Mouse (Mus musculus) telencephalon, adult 2 months (tissue): ENCODE results near the gene Szrd1.

Source experiments
- DNase-seq: peaks from one replicate; pipeline ENCODE4 v3.0.0-alpha.2; 2011; ENCODE audit warnings: low read depth, low spot score

The Szrd1 gene

GRCm38 (mm10) chr4:141114521-141114981 is 25.0 kb downstream of the Szrd1 start:
- peak; percentile 29 for DNase-seq

DNA sequence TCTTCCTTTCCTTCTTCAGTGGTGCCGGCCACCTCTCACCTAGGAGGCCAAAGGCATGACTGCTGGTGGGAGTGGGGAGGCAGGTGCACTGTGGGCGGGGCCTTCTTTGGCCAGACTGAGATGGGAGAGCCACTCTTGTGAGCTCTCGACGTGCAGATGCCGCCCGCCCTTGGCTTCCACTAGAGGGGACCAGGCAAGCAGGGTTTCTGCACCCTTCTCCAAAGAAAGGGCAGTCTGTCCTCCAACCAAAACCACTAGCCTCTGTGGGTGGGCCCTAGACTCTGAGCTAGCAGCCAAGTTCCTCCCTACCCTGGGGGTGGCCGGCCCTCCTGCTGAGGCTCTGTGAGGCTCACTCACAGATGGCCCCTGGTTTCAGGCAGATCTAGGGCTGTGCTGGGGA is 25.7 kb downstream of the Szrd1 start:
- DNase-seq: no peak

GRCm38 (mm10) chr4:141108196-141108732 is 31.3 kb downstream of the Szrd1 start:
- DNase-seq: no peak

DNA sequence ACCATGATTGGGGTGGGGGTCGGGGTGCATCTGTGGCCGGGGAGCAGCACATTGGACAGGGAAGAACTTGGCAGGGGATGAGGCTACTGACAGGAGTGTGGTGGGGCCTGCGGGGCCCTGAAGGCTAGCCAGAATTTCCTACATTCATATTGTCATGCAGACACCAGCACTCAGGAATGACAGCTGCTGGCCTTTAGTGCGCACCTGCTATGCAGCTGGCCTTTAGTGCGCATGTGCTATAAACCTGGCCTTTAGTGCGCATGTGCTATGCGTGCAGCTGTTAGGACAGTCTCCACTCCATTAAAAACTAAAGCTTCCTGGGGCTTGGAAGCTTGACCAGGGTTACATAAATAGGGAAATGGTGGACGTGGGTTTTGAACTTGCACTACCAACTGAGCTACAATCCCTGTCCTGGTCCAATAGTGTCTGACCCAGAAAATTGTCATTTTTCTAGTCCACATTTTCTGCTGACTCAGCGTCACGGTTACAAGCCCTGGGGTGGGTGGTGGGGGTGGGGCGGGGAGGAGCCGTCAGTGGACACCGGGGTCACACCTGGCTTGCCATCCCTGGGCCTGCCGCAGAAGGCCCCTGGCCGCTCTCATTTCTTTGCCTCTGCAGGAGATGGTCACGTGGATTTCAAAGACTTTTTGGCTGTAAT is 32.9 kb downstream of the Szrd1 start:
- no peak for DNase-seq

DNA sequence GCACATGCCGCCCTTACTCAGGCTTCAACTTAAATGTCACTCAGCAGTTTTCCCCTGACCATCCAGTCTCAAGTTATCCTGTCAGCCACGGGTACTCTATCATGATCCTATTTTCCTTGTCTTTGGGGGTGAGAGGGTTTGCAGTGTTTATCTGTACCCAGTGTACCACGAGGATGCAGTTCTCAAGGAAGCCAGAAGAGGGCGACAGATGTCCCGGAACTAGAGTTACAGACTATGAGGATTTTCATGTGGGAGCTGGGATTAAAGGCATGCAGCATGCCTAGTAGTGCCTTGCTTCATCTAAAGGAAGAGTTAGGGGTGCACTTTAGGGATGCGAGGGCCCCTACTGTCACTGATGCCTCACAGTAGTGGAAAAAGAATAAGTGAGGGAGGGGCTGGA is 37.7 kb downstream of the Szrd1 start:
- DNase-seq: no peak

DNA sequence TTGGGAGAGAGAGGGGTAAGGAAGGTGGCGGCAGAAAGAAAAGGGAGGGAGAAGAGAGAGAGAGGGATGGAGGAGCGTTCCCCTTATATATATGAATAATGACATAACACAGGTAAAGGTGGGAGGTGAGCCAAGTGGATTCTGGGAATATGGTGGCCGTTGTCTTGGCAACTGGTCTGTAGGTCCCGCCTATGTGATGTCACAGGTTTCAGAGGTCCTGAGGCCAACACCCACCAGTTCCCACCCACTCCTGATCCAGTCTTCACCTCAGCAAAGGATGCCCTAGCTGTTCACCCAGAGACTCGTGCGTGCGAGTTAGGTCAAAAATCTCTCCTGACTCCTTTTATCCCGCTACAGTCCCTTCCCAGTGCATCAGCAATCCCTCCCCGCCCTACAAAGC is 38.3 kb downstream of the Szrd1 start:
- no peak for DNase-seq

DNA sequence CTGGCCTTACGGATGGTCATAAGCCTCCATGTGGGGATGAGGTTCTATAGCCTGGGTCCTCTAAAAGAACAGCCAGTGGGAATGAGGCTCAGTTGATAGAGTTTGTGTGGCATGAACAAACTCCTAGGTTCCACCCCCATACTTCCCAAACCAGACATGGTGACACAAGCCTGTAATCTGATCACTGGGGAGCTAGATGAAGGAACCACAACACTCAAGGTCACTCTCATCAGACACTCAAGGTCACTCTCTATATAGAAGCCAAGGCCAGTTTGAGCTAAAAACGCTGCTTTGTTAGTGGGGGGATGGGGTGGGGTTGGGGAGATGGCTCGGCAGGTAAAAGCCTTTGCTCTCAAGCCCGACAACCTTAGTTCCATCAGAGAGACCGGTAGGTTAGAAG is 39.6 kb downstream of the Szrd1 start:
- no peak for DNase-seq

GRCm38 (mm10) chr4:141098935-141099334 is 40.6 kb downstream of the Szrd1 start:
- no peak for DNase-seq

DNA sequence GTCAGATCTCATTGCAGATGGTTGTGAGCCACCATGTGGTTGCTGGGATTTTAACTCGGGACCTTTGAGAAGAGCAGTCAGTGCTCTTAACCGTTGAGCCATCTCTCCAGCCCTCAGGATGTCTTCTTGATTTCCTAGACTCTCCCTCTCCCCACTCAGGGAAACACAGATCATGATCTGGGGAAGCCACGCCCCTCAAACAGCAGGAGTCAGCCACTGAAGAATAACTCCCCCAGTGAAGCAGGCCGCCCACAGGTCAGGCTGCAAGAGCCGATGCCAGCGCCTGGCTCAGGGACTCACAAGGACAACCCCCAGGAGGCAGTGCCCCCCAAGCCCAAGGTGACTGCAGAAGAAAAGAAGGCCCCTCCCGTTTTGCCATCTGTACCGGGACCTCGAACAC is 42.9 kb downstream of the Szrd1 start:
- no peak for DNase-seq

DNA sequence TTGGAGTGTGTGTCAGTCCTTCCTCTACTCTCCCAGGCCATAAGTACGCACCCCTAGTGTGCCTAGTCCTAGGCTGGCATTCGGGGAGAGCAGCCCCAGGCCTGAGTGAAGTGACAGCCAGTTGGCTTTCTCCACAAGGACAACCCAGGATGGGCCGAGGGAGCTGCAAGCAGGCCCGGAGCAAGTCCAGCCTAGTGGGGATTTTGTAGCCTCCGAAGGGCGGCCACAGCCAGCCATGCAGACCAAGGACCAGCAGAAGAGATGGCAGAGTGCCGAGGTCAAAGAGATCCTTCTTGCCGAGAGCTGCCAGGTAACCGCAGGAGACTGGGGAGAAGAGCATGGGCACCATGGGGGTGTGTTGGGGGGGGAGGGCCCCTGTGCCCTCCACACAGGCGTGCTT is 44.6 kb downstream of the Szrd1 start:
- no peak for DNase-seq

DNA sequence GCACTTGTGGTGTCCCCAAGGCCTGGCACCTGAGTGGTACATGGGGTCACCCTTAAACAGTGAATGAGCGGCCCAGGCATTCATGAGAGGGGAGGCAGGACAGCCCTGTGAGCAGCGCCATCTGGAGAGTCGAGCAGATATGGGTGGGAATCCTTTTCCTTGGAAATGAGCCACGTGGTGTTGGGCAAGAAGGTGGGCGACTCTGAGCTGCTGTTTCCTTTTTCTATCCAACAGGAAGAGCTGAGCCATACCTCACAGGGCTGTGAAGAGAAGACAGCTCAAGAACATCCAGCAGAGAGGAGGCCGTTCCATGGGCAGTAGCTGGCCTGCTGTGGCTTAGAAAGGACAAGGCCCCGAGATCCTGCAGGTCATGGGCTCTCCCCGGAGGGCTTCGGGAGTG is 50.9 kb downstream of the Szrd1 start:
- DNase-seq: peak; percentile 56

DNA sequence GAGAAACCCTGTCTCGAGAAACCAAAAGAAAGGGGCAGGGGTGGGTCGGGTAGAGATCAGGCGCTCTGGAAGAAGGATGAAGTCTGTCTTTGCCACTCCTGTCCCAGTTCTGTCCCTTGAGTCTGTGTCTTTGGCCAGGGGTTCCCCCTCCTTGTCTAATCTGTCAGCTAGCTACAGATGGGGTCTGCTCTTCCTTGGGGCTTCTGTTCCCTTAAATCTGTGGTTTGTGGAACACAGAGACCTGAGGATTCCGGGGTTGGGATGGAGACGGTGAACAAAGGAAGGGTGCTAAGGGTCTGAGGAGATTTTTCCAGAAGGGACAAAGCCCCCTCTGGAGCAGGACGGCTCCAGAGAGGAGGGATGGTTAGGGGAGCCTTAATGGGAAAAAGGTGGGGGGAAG is 51.5 kb downstream of the Szrd1 start, which contains the start of gene Spata21:
Spata21 (plus strand) TSS at position 301 of the 400 bp plus-strand sequence.
- DNase-seq: no peak

GRCm38 (mm10) chr4:141086862-141087261 is 52.7 kb downstream of the Szrd1 start:
- no peak for DNase-seq

- no peak for DNase-seq
Observed at GRCm38 (mm10) chr4:141078510-141079137, 61.0 kb downstream of the Szrd1 start.

GRCm38 (mm10) chr4:141077681-141078509 is 61.7 kb downstream of the Szrd1 start, which contains the start of gene Necap2:
Gene Necap2, minus strand, starts transcription at chr4:141078357.
- peak; percentile 87 for DNase-seq

DNA sequence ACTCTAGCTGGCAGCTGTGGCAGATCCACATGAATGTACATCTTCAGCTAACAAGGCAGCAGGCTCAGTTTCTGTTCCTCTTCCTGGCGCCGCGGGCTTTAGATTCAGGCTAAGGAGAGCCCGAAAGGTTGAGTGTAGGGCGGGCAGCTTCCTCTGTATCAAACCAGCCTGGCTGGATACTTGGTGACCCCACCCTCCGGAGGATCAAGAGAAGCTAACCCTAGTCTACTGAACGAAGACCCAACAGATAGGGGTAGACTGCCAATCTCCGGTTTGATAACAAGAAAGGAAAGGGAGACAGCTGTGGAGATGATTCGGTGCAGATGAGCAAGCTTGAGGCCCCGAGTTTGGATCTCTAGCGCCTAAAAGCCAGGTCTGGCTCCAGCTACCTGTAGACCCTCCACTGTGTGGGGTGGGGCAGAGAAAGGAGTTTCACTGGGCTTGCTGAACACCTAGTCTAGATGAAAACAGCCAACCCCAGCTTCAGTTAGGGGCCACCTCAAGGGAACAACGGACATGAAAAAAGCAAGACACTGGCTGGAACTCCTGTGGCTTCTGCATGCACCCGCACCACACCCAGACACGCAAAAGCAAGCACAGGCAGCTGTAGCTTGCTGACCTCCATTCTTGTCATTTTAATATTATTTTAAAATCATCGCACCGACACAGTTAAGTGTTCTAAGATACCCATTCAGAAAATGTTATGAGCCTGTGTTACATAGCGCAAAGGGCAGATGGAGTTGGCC is 62.6 kb downstream of the Szrd1 start:
- no peak for DNase-seq

DNA sequence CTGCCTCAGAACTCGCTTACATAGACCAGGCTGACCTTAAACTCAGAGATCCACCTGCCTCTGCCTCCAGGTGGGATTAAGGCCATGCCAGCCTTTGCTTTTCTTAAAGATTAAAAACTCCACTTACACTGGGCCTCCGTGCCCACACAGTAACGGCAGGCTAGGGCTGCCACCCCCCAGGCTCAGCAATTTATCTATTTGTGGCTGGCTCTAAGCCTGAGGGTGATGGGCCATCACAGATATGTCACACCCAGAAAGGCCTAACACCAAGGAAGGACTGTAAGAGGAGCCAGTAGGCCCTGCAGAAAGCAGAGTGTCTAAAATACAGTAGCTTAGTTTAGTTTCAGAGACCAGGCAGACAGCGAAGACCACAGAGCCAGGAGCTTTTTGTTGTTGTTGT is 65.5 kb downstream of the Szrd1 start:
- DNase-seq: no peak

DNA sequence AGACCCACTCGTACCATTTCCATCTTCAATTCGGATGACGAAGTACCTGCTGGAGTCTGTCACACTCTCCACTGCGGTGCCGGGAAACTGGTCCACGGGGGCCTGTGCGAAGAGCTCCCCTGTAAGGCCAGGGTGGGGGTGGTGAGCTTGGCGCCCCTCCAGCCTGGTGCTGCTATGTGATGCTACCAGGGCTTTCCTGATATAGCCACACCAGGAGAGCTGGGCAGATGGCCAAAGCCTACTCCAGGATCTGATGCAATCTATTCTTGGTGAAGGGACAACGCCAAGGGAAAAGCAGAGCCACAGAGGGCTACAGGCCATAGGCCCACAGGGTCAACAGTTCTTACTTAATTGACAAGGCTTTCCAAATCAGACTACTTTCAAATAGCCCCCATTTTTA is 65.9 kb downstream of the Szrd1 start:
- DNase-seq: peak; percentile 69

DNA sequence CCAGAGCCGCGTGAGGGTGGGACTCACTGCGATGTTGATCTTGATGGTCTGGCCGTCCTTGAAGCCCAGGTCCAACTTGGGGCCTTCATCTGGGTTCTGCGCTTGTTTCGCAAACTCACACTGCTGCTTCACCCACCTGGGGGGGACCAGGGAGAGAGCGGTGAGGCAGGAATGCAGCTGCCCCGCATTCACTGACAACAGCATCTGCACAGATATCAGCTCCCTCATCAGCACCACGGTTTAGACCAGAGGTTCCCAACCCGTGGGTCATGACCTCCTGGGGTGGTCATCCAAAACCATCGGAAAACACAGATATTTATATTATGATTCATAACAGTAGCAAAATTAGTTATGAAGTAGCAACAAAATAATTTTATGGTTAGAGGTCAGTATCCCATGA is 67.1 kb downstream of the Szrd1 start:
- no peak for DNase-seq

DNA sequence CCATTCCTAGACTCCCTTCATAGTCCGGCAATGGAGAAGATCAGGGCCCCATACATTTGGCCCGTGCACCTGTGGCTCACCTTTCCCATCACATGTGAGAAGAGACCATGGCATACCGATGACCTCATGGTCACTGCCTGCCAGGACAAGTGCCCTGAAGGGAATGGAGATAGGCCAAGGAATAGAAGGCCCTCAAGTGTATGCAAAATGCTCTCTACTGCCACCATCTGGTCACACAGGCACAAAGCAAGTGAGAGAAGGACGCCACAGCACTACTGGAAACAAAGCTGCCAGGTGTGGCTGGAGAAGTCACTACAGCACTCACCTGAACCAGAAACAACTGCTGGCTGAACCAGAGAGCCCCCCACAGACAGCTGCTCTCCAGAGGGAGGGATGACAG is 69.8 kb downstream of the Szrd1 start:
- no peak for DNase-seq

DNA sequence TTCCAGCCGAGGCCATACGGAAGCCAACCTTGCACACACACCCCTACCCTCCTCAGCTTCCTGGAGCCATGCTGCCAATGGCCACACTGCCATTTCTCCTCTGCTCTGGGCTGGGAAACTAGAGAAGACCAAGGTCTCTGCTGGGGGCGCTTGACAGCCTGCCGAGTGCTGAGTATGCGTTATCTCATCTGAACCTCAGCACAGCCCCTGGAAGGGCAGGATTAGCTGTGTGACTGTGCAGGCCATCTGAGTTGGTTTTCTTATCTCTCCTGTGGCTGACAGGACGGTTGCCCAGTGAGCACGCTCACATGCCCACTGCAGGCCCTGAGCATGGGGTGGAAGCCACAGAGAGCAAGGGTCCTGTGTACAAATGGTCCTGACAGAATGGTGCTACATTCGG is 70.9 kb downstream of the Szrd1 start:
- no peak for DNase-seq
